Mouse (Mus musculus) brain, embryonic 14.5 days (tissue): ENCODE data around the gene Rad9a.

Experiments used
- CTCF ChIP-seq: fragments of 200-500 bp; IDR thresholded peaks from 2 replicates; pipeline ENCODE4 v1.5.1; 2012; ENCODE audit warnings: inconsistent platforms, mild to moderate bottlenecking, moderate library complexity, borderline replicate concordance; ENCODE audit not compliant: insufficient read depth, insufficient read length; ENCODE audit errors: extremely low read depth
- POLR2A ChIP-seq: fragments of 200-500 bp; IDR thresholded peaks from 2 replicates; pipeline ENCODE4 v1.6.1; 2012; ENCODE audit warnings: mild to moderate bottlenecking, inconsistent platforms, borderline replicate concordance; ENCODE audit not compliant: poor library complexity, insufficient read depth, insufficient read length, severe bottlenecking; ENCODE audit errors: extremely low read depth

DNA sequence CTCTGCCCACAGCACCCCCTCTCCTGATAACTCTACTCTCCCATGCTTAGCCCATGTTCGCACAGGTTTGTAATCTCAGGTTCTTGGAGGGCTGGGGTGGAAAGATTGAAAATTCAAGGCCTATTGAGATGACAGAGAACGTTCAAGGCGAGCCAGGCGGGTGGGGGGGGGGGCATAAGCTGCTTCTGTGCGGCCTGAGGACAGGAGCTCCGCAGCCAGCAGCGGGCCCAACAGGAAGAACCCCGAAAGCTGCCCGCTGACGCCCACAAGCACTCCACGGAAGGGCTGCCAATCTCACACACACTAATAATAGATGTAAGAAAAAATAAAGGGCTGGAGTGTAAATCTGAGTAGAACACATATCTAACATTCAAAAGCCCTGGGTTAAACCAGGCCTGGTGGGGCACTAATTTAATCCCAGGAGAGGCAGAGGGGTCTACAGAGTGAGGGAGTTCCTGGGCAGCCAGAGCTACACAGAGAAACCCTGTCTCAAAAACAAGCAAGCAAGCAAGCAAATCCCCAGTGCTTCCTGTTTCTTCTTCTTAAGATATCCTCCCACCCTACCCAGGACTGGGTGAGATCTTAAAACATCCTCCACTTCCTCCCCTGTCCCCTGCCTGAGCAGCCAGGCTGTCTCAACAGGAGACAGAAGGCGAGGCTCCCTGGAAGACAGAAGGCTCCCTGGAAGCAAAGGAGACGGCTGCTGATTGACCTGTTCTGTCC lies 2.3 kb upstream of the Rad9a start:
- TF ChIP-seq POLR2A (no peak), CTCF (no peak)
